Mouse (Mus musculus): ENCODE measurements at regions not wholly inside any gene's neighbourhood (a gene's known extent, or its start where the extent isn't known, plus 50 kb on each side); places are given as distances from the start of the nearest gene placed in this dataset.

GRCm38 (mm10) chr16:24341736-24342135 is 51.6 kb upstream of the Lpp start:
- ATAC-seq (replicated peaks; ENCODE audit: low FRiP score, poor library complexity, severe bottlenecking) = no peak

- ATAC-seq (replicated peaks; ENCODE audit: low FRiP score, poor library complexity, severe bottlenecking) = no peak
Observed at GRCm38 (mm10) chr16:24340646-24341045, 52.7 kb upstream of the Lpp start.

- no peak for ATAC-seq (replicated peaks; ENCODE audit: low FRiP score, poor library complexity, severe bottlenecking)
Observed at GRCm38 (mm10) chr16:24339320-24340265, 53.7 kb upstream of the Lpp start.

- no peak for ATAC-seq (replicated peaks; ENCODE audit: low FRiP score, poor library complexity, severe bottlenecking)
Observed at GRCm38 (mm10) chr16:24338404-24338803, 54.9 kb upstream of the Lpp start.

- no peak for ATAC-seq (replicated peaks; ENCODE audit: low FRiP score, poor library complexity, severe bottlenecking)
Observed at GRCm38 (mm10) chr16:24334389-24334788, 58.9 kb upstream of the Lpp start.

- no peak for ATAC-seq (replicated peaks; ENCODE audit: low FRiP score, poor library complexity, severe bottlenecking)
Observed at GRCm38 (mm10) chr16:24331446-24332020, 61.8 kb upstream of the Lpp start.

GRCm38 (mm10) chr16:24326571-24326970 is 66.7 kb upstream of the Lpp start:
- no peak for ATAC-seq (replicated peaks; ENCODE audit: low FRiP score, poor library complexity, severe bottlenecking)

- ATAC-seq (replicated peaks; ENCODE audit: low FRiP score, poor library complexity, severe bottlenecking) = no peak
Observed at GRCm38 (mm10) chr16:24326046-24326445, 67.3 kb upstream of the Lpp start.

- ATAC-seq (replicated peaks; ENCODE audit: low FRiP score, poor library complexity, severe bottlenecking) = no peak
Observed at GRCm38 (mm10) chr16:24324917-24325316, 68.4 kb upstream of the Lpp start.

- no peak for ATAC-seq (replicated peaks; ENCODE audit: low FRiP score, poor library complexity, severe bottlenecking)
Observed at GRCm38 (mm10) chr16:24318723-24319437, 74.4 kb upstream of the Lpp start.

GRCm38 (mm10) chr16:24313544-24314326 is 79.6 kb upstream of the Lpp start:
- no peak for ATAC-seq (replicated peaks; ENCODE audit: low FRiP score, poor library complexity, severe bottlenecking)

GRCm38 (mm10) chr16:24305391-24305790 is 87.9 kb upstream of the Lpp start:
- ATAC-seq (replicated peaks; ENCODE audit: low FRiP score, poor library complexity, severe bottlenecking) = no peak

- no peak for ATAC-seq (replicated peaks; ENCODE audit: low FRiP score, poor library complexity, severe bottlenecking)
Observed at GRCm38 (mm10) chr16:24296790-24297189, 96.5 kb upstream of the Lpp start.

- no peak for ATAC-seq (replicated peaks; ENCODE audit: low FRiP score, poor library complexity, severe bottlenecking)
Observed at GRCm38 (mm10) chr16:24295626-24296440, 97.5 kb upstream of the Lpp start.

- ATAC-seq (replicated peaks; ENCODE audit: low FRiP score, poor library complexity, severe bottlenecking) = no peak
Observed at GRCm38 (mm10) chr16:24284215-24284614, 109.1 kb upstream of the Lpp start.

- ATAC-seq (replicated peaks; ENCODE audit: low FRiP score, poor library complexity, severe bottlenecking) = no peak
Observed at GRCm38 (mm10) chr16:24282194-24282683, 111.1 kb upstream of the Lpp start.

- ATAC-seq (replicated peaks; ENCODE audit: low FRiP score, poor library complexity, severe bottlenecking) = no peak
Observed at GRCm38 (mm10) chr16:24281561-24281960, 111.7 kb upstream of the Lpp start.

GRCm38 (mm10) chr16:24277857-24278256 is 115.5 kb upstream of the Lpp start:
- no peak for ATAC-seq (replicated peaks; ENCODE audit: low FRiP score, poor library complexity, severe bottlenecking)

GRCm38 (mm10) chr16:24262701-24263100 is 130.6 kb upstream of the Lpp start:
- ATAC-seq (replicated peaks; ENCODE audit: low FRiP score, poor library complexity, severe bottlenecking) = no peak

Measured in erythroid progenitor cell, adult 5-6 weeks (primary cell).